Mouse (Mus musculus) forebrain, postnatal 0 days (tissue): Measurements from ENCODE around the gene Rad21l. TPM values are rescaled to one million over a fixed set of nuclear protein-coding genes. Genes with fewer than 3 reads are reported as not detected.

Source experiments
- ATAC-seq: fragments of 200-750 bp; cut with Nextera tagmentation; 2 replicates; pipeline ENCODE4 v1.8.0; 2017; ENCODE audit warnings: mild to moderate bottlenecking, moderate library complexity
- DNase-seq: peaks from one replicate; pipeline ENCODE4 v3.0.0-alpha.2; 2015
- H3K27ac ChIP-seq: fragments of 300-500 bp; sonication (generic); 2 replicates; pipeline ENCODE4 v1.5.1; 2014; ENCODE audit warnings: low read depth, mild to moderate bottlenecking, antibody characterized with exemption, low read length, moderate library complexity, mixed read lengths
- H3K27me3 ChIP-seq: fragments of 300-500 bp; sonication (generic); 2 replicates; pipeline ENCODE4 v1.6.1; 2014; ENCODE audit warnings: mild to moderate bottlenecking, low read length, mixed read lengths; ENCODE audit not compliant: insufficient read depth
- H3K36me3 ChIP-seq: fragments of 300-500 bp; sonication (generic); 2 replicates; pipeline ENCODE4 v1.6.1; 2014; ENCODE audit warnings: mild to moderate bottlenecking, moderate library complexity; ENCODE audit not compliant: insufficient read depth
- H3K4me1 ChIP-seq: fragments of 300-500 bp; sonication (generic); 2 replicates; pipeline ENCODE4 v1.6.1; 2014; ENCODE audit warnings: antibody characterized with exemption; ENCODE audit not compliant: insufficient read depth
- H3K4me2 ChIP-seq: fragments of 300-500 bp; sonication (generic); 2 replicates; pipeline ENCODE4 v1.6.1; 2014; ENCODE audit warnings: low read depth, mild to moderate bottlenecking, moderate library complexity
- H3K4me3 ChIP-seq: fragments of 300-500 bp; sonication (generic); 2 replicates; pipeline ENCODE4 v1.5.1; 2014; ENCODE audit warnings: low read depth, low read length, mixed read lengths
- H3K9ac ChIP-seq: fragments of 300-500 bp; sonication (generic); 2 replicates; pipeline ENCODE4 v1.6.1; 2014; ENCODE audit warnings: mild to moderate bottlenecking
- H3K9me3 ChIP-seq: fragments of 300-500 bp; sonication (generic); 2 replicates; pipeline ENCODE4 v1.6.1; 2016; ENCODE audit warnings: low read length
- CTCF ChIP-seq: sonication (generic); IDR thresholded peaks from 2 replicates; pipeline ENCODE4 v1.5.1; 2016; ENCODE audit warnings: antibody characterized with exemption, control low read depth, low read depth
- WGBS: fragments of 180-500 bp; shearing (Covaris S2); extraction: QIAGEN DNeasy Blood & Tissue Kit; methylation state at CpG from one replicate; pipeline ENCODE4 v1.1.7; 2014; 5-methylcytosine and 5-hydroxymethylcytosine counted together
- polyA plus RNA-seq: library from polyadenylated mRNA; unstranded; fragments of >200 nt; fragmentation: Nextera tagmentation; extraction: Ambion mirVana; gene quantifications from 2 replicates; pipeline ENCODE4 v1.2.1, GENCODE M21; 2015
- total RNA-seq: library from RNA; depleted of rRNA; stranded (reverse); fragments of >200 nt; gene quantifications from 2 replicates; pipeline ENCODE4 v1.2.3, GENCODE M21; 2014; rRNA removed

Gene Rad21l
- total and polyA plus RNA-seq, 2 experiments from 2014 or later: 0.12 to 0.67 TPM

GRCm38 (mm10) chr2:151608435-151608834 lies 59.9 kb downstream of the Rad21l start:
- H3K9ac ChIP-seq: no peak overlapping the region
- no peaks in the 10 kb centered on the region for H3K9me3 ChIP-seq
- no peak overlapping the region for H3K4me3 ChIP-seq
- WGBS: 47% methylated on average over 1 of the region's 1 CpGs
- DNase-seq (no peak), ATAC-seq (no peak)
- no peak overlapping the region for H3K4me2 ChIP-seq
- no peaks in the 10 kb centered on the region for H3K36me3 ChIP-seq
- H3K27ac ChIP-seq: no peak overlapping the region
- no peaks in the 10 kb centered on the region for H3K27me3 ChIP-seq
- H3K4me1 ChIP-seq: peaks cover 13% of the 10 kb centered on the region; the same call in 1 of the 2 replicates
- no peak for TF ChIP-seq CTCF

GRCm38 (mm10) chr2:151605437-151605987 lies 62.8 kb downstream of the Rad21l start:
- Histone ChIP-seq H3K36me3 (no peaks in the 10 kb centered on the region), H3K4me2 (no peak overlapping the region), H3K4me3 (no peak overlapping the region), H3K9me3 (no peaks in the 10 kb centered on the region), H3K9ac (no peak overlapping the region), H3K27ac (peak overlapping the region; percentile 54; the same call in 1 of the 2 replicates), H3K27me3 (no peaks in the 10 kb centered on the region), H3K4me1 (peaks cover 13% of the 10 kb centered on the region; the same call in 1 of the 2 replicates)
- TF ChIP-seq CTCF: no peak
- 29% methylated on average over 11 of the region's 11 CpGs for WGBS
- DNase-seq: peak; percentile 66
- peak; percentile 82 for ATAC-seq

GRCm38 (mm10) chr2:151603630-151604029 lies 64.7 kb downstream of the Rad21l start:
- Histone ChIP-seq H3K9me3 (no peaks in the 10 kb centered on the region), H3K4me3 (no peak overlapping the region), H3K27me3 (no peaks in the 10 kb centered on the region), H3K4me1 (peaks cover 13% of the 10 kb centered on the region; the same call in 1 of the 2 replicates), H3K36me3 (peaks cover 16% of the 10 kb centered on the region), H3K27ac (0 out of 2 replicates have a peak overlapping the region, but pooled peaks have one; percentile 17), H3K4me2 (no peak overlapping the region), H3K9ac (no peak overlapping the region)
- WGBS: 3% methylated on average over 4 of the region's 4 CpGs
- no peak for TF ChIP-seq CTCF
- ATAC-seq (peak; percentile 74), DNase-seq (peak; percentile 55)

GRCm38 (mm10) chr2:151602106-151602505 lies 66.2 kb downstream of the Rad21l start:
- Histone ChIP-seq H3K4me1 (peaks cover 13% of the 10 kb centered on the region; the same call in 1 of the 2 replicates), H3K27ac (no peak overlapping the region), H3K27me3 (no peaks in the 10 kb centered on the region), H3K9me3 (no peaks in the 10 kb centered on the region), H3K4me3 (no peak overlapping the region), H3K36me3 (peaks cover 16% of the 10 kb centered on the region), H3K9ac (no peak overlapping the region), H3K4me2 (no peak overlapping the region)
- WGBS: 67% methylated on average over 4 of the region's 4 CpGs
- DNase-seq: no peak
- ATAC-seq: no peak
- TF ChIP-seq CTCF: no peak

GRCm38 (mm10) chr2:151598068-151598467 lies 70.3 kb downstream of the Rad21l start:
- Histone ChIP-seq H3K4me1 (no peaks in the 10 kb centered on the region), H3K9ac (no peak overlapping the region), H3K27me3 (no peaks in the 10 kb centered on the region), H3K27ac (no peak overlapping the region), H3K36me3 (peaks cover 46% of the 10 kb centered on the region), H3K9me3 (no peaks in the 10 kb centered on the region), H3K4me3 (no peak overlapping the region), H3K4me2 (no peak overlapping the region)
- TF ChIP-seq CTCF: no peak
- ATAC-seq (no peak), DNase-seq (no peak)
- 82% methylated on average over 2 of the region's 2 CpGs for WGBS

Other genes starting within 250 kb of the Rad21l start
- gene 4921509C19Rik, start 192.4 kb downstream of the Rad21l start, total RNA-seq: not detected in 2 replicates
- not detected in 2 replicates for gene 4921509C19Rik, start 192.4 kb downstream of the Rad21l start, polyA plus RNA-seq
- 121 and 124 TPM in 2 replicates for gene Nsfl1c, start 174.4 kb downstream of the Rad21l start, total RNA-seq
- gene Nsfl1c, start 174.4 kb downstream of the Rad21l start, polyA plus RNA-seq: 226 and 244 TPM in 2 replicates
- 67.3 and 70.1 TPM in 2 replicates for gene Fkbp1a, start 126.0 kb downstream of the Rad21l start, total RNA-seq
- gene Fkbp1a, start 126.0 kb downstream of the Rad21l start, polyA plus RNA-seq: 717 and 727 TPM in 2 replicates
- gene Sdcbp2, start 95.9 kb downstream of the Rad21l start, total RNA-seq: 0.90 and 1.1 TPM in 2 replicates
- gene Sdcbp2, start 95.9 kb downstream of the Rad21l start, polyA plus RNA-seq: 1.5 and 1.6 TPM in 2 replicates
- 37.7 and 39.6 TPM in 2 replicates for gene Snph, start 35.9 kb downstream of the Rad21l start, total RNA-seq
- 12.8 and 18.3 TPM in 2 replicates for gene Snph, start 35.9 kb downstream of the Rad21l start, polyA plus RNA-seq
- 22.9 and 30.6 TPM in 2 replicates for gene Tmem74b, start 33.5 kb upstream of the Rad21l start, total RNA-seq
- gene Tmem74b, start 33.5 kb upstream of the Rad21l start, polyA plus RNA-seq: 23.1 and 26.2 TPM in 2 replicates
- 33.9 and 47.6 TPM in 2 replicates for gene Psmf1, start 75.7 kb upstream of the Rad21l start, total RNA-seq
- 64.6 and 69.7 TPM in 2 replicates for gene Psmf1, start 75.7 kb upstream of the Rad21l start, polyA plus RNA-seq
- 0.08 and 0.10 TPM in 2 replicates for gene Rspo4, start 174.4 kb upstream of the Rad21l start, total RNA-seq
- gene Rspo4, start 174.4 kb upstream of the Rad21l start, polyA plus RNA-seq: 0.38 and 0.90 TPM in 2 replicates
- 0.08 and 0.43 TPM in 2 replicates for gene Angpt4, start 242.7 kb upstream of the Rad21l start, total RNA-seq
- 0.06 and 0.19 TPM in 2 replicates for gene Angpt4, start 242.7 kb upstream of the Rad21l start, polyA plus RNA-seq